Mouse (Mus musculus): ENCODE data around the gene Ankrd11. TPM values are rescaled to one million over a fixed set of nuclear protein-coding genes. Genes with fewer than 3 reads are reported as not detected.
A peak's percentile ranks its signal among the peaks of the same experiment; 100 is the strongest.

Gene Ankrd11
- polyA plus RNA-seq, 1 experiment = 67.5 TPM

DNA sequence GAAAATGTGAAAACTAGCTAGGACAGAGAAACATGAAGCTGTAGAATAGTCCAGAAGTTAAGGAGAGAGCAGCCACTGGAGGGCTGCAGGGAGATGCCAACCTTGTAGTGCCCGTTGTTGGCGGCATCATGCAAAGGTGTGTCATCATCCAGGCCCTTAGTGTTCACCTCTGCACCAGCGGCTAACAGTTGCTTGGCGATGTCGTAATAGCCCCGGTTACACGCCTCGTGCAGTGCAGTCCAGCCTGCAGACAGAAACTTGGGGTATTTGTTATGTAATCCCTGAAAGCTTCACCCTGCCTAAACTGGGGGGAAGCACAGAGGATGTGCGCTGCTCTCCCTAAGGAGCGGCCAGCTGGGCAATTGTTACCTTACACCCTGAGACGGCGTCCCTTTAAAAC lies 143.6 kb downstream of the Ankrd11 start:
- H3K4me1 ChIP-seq (ENCODE audit: control insufficient read depth, insufficient read depth, low read length) = no peaks in the 10 kb centered on the region; the same call in 1 of the 2 replicates
- no peak overlapping the region for H3K4me3 ChIP-seq (replicated peaks; ENCODE audit: extremely low read depth, low read depth, low read length)
- TF ChIP-seq POLR2A (IDR thresholded peaks at IDR 0.05; ENCODE audit: borderline replicate concordance, extremely low read depth, low read depth, low read length) = no peak
- no peak for TF ChIP-seq CTCF (IDR thresholded peaks at IDR 0.05; ENCODE audit: insufficient read depth, low read length)
- 82% methylated on average over 12 of the region's 12 CpGs for WGBS
- no peak for DNase-seq

DNA sequence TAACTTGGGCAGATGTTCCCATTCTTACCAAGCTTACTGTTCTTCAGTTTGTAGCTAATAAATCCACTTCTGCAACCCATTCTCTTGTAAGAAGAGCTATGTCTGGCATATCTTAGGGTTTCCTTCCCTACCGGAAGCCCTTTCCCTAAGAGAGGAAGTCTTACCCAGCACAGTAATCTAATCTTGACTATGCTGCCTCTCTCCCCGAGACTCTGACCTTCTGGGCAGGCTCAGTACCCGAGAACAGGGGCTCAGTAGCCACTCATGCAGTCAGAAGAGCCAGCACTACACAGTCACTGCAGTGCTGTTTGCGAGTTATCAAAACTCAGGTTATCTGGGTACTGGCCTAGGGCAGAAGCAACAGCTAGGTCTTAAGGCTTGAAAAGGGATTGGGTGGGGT lies 144.1 kb downstream of the Ankrd11 start:
- DNase-seq = no peak
- WGBS = 63% methylated on average over 4 of the region's 4 CpGs
- Histone ChIP-seq H3K4me1 (ENCODE audit: control insufficient read depth, insufficient read depth, low read length) (no peaks in the 10 kb centered on the region; the same call in 1 of the 2 replicates), H3K4me3 (replicated peaks; ENCODE audit: extremely low read depth, low read depth, low read length) (no peak overlapping the region)
- TF ChIP-seq POLR2A (IDR thresholded peaks at IDR 0.05; ENCODE audit: borderline replicate concordance, extremely low read depth, low read depth, low read length) = no peak
- no peak for TF ChIP-seq CTCF (IDR thresholded peaks at IDR 0.05; ENCODE audit: insufficient read depth, low read length)

DNA sequence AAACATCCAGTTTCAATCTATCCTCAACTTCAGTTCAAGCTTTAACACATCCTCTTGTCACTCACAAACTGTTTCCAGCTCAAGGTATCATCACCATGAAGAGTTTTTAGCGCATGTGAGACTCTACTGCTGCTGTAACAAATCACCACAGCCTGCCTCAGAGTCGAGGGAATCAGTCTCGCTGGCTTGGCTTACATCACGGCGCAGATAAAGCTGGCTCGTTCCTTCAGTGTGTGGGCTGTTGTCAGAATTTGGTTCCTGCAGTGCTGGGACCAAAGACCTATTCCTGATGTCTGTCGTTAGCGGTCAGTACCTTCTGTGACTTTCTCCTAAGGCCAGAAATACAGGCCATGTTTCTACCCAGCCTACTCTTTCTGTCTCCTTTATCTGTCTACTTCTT lies 144.9 kb downstream of the Ankrd11 start:
- no peak for DNase-seq
- no peak overlapping the region for H3K4me3 ChIP-seq (replicated peaks; ENCODE audit: extremely low read depth, low read depth, low read length)
- WGBS = 87% methylated on average over 8 of the region's 8 CpGs
- no peak for TF ChIP-seq POLR2A (IDR thresholded peaks at IDR 0.05; ENCODE audit: borderline replicate concordance, extremely low read depth, low read depth, low read length)
- TF ChIP-seq CTCF (IDR thresholded peaks at IDR 0.05; ENCODE audit: insufficient read depth, low read length) = no peak
- H3K4me1 ChIP-seq (ENCODE audit: control insufficient read depth, insufficient read depth, low read length) = no peaks in the 10 kb centered on the region; the same call in 1 of the 2 replicates

DNA sequence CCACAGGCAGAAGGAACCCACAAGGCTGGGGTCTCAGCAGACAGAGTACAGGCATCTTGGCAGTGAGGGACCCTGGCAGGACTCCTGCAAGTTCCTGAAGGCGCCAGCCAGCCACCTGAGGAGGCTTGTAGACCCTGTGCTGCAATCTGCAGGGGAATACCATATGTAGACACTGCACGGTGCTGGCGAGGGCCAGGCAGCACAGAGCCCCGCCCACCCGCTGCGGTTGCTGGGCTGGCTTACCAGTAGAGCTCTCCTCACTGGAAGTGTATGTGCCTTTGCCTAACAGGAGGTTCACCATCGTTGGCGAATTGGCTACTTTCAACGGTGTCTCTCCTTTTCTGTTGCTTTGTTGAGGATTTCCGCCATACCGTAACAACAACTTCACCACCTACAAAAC lies 145.8 kb downstream of the Ankrd11 start:
- 90% methylated on average over 11 of the region's 11 CpGs for WGBS
- no peak overlapping the region for H3K4me3 ChIP-seq (replicated peaks; ENCODE audit: extremely low read depth, low read depth, low read length)
- TF ChIP-seq POLR2A (IDR thresholded peaks at IDR 0.05; ENCODE audit: borderline replicate concordance, extremely low read depth, low read depth, low read length) = no peak
- no peak for TF ChIP-seq CTCF (IDR thresholded peaks at IDR 0.05; ENCODE audit: insufficient read depth, low read length)
- no peaks in the 10 kb centered on the region; the same call in 1 of the 2 replicates for H3K4me1 ChIP-seq (ENCODE audit: control insufficient read depth, insufficient read depth, low read length)
- DNase-seq = no peak

DNA sequence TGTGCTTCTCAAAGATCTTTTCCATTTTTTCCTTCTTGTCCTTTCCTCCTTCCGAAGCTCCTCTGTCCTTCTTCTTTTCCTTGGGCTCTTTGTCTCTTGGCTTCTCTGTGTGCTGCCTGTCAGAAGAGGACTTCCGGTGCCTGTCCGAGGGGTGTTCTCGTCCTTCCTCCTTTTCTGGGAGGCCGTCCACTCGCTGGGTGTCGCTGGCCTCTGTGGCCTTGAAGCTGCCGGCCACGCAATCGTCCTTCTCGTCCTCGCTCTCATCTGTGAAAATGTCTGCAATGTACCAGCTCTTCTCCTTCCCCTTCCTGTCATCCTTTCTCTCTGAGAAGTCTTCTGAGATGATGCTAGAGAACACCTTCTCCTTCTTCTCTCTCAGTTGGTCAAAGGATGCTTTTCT lies 148.6 kb downstream of the Ankrd11 start:
- WGBS = 66% methylated on average over 12 of the region's 12 CpGs
- no peak for DNase-seq
- TF ChIP-seq CTCF (IDR thresholded peaks at IDR 0.05; ENCODE audit: insufficient read depth, low read length) (no peak), POLR2A (IDR thresholded peaks at IDR 0.05; ENCODE audit: borderline replicate concordance, extremely low read depth, low read depth, low read length) (no peak)

DNA sequence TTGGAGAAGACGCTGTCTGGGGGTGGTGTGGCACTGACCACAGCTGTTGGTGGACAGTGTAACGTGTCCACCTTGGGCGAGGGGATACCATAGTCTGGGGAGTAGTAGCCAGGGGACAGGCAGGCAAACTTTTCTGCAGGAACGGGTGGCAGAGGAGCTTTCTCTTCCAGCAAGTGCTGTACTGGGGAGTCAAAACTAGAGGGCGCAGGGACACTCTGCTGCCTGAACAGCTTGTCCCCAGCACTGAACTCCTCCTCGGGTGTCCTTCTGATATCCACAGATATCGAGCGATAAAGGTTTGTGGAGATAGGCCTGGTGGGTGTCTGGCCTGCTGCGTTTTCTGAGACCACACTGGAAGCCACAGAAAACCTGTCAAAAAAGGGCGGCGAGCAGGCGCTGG lies 150.6 kb downstream of the Ankrd11 start:
- no peak for TF ChIP-seq POLR2A (IDR thresholded peaks at IDR 0.05; ENCODE audit: borderline replicate concordance, extremely low read depth, low read depth, low read length)
- TF ChIP-seq CTCF (IDR thresholded peaks at IDR 0.05; ENCODE audit: insufficient read depth, low read length) = 0 out of 2 replicates have a peak, but pooled peaks have one; percentile 13
- 82% methylated on average over 12 of the region's 12 CpGs for WGBS
- no peak for DNase-seq
- Histone ChIP-seq H3K4me3 (replicated peaks; ENCODE audit: extremely low read depth, low read depth, low read length) (no peak overlapping the region), H3K4me1 (ENCODE audit: control insufficient read depth, insufficient read depth, low read length) (no peaks in the 10 kb centered on the region)

More for the DNA sequence above, 148.6 kb downstream of the Ankrd11 start:
- Histone ChIP-seq H3K4me3 (replicated peaks; ENCODE audit: extremely low read depth, low read depth, low read length) (no peak overlapping the region), H3K4me1 (ENCODE audit: control insufficient read depth, insufficient read depth, low read length) (no peaks in the 10 kb centered on the region)

DNA sequence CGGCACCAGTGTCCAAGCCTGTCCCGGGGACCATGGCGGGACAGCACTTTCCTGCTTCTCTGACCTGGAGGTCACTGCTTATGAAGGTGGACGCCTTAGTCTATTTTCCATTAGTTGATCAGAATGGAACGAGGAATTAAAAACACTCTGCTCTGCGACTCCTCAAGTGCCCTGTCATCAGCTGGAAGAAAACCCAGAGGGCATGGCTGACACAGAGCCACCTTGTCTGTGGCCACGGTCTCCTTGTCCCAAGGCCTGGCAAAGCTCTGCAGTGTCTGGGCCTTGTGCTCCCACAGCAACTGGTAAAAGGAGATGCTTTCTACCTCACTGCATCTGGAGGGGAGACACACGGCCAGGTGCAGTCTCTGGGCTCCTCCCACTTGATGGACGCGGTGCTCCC lies 158.4 kb downstream of the Ankrd11 start:
- no peak overlapping the region for H3K4me3 ChIP-seq (replicated peaks; ENCODE audit: extremely low read depth, low read depth, low read length)
- no peaks in the 10 kb centered on the region for H3K4me1 ChIP-seq (ENCODE audit: control insufficient read depth, insufficient read depth, low read length)
- 83% methylated on average over 10 of the region's 10 CpGs for WGBS
- DNase-seq = no peak
- no peak for TF ChIP-seq CTCF (IDR thresholded peaks at IDR 0.05; ENCODE audit: insufficient read depth, low read length)
- no peak for TF ChIP-seq POLR2A (IDR thresholded peaks at IDR 0.05; ENCODE audit: borderline replicate concordance, extremely low read depth, low read depth, low read length)

DNA sequence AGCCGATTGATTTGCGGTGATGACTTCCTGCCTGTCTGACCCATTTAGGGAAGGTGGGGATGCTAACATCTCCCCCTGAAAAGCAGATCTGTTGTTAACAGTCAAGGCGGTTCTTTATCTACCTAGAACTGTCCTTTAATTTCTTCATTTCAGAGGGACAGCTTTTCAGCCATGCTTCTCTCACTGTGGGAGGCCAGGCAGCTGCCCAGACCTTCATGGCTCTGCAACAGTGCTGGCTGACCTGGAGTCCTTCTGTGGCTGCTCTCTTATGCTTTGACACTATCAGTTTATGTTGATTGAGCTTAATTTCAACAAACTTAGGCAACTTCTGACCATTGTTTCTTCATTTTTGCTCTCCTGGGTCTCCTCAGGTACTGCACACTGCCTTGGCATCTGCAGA lies 161.8 kb downstream of the Ankrd11 start:
- H3K4me3 ChIP-seq (replicated peaks; ENCODE audit: extremely low read depth, low read depth, low read length) = no peak overlapping the region
- 38% methylated on average over 3 of the region's 3 CpGs for WGBS
- no peak for DNase-seq

DNA sequence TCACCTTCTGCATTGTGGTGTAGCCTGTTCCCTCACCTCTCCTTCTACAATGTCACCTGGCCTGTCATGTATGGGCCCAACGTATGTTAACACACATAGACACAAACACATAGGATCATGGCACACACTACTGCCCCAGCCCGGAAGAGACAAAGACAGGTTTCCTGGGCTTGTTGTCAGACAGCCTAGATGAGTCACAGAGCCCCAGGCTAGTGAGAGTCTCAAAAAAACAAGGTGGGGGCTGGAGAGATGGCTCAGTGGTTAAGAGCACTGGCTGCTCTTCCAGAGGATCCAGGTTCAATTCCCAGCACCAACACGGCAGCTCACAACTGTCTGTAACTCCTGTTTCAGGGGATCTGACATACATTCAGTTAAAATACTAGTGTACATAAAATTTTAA lies 163.8 kb downstream of the Ankrd11 start:
- WGBS = 87% methylated on average over 3 of the region's 3 CpGs
- no peak for TF ChIP-seq POLR2A (IDR thresholded peaks at IDR 0.05; ENCODE audit: borderline replicate concordance, extremely low read depth, low read depth, low read length)
- TF ChIP-seq CTCF (IDR thresholded peaks at IDR 0.05; ENCODE audit: insufficient read depth, low read length) = no peak
- Histone ChIP-seq H3K4me1 (ENCODE audit: control insufficient read depth, insufficient read depth, low read length) (no peaks in the 10 kb centered on the region), H3K4me3 (replicated peaks; ENCODE audit: extremely low read depth, low read depth, low read length) (no peak overlapping the region)
- DNase-seq = no peak

More for the DNA sequence above, 161.8 kb downstream of the Ankrd11 start:
- H3K4me1 ChIP-seq (ENCODE audit: control insufficient read depth, insufficient read depth, low read length) = no peaks in the 10 kb centered on the region
- TF ChIP-seq POLR2A (IDR thresholded peaks at IDR 0.05; ENCODE audit: borderline replicate concordance, extremely low read depth, low read depth, low read length) = no peak
- TF ChIP-seq CTCF (IDR thresholded peaks at IDR 0.05; ENCODE audit: insufficient read depth, low read length) = no peak

DNA sequence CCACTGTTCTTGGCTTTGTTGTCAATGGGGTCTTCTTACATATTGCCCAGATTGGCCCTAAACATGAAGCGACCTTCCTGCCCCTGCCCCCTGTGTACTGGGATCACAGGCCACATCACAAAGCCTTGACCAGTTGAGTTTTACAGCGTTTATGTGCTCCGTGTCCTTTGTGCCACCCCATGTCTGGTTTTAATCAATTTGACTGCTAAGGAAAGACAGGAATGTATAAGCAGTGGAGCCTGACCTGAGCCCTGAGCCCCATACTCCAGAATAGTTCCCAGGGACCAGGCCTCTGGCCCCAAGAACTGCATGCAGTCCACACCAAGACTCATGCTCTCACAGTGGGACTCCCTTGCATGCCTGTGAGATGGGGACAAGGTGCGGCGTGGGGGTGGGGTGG lies 166.9 kb downstream of the Ankrd11 start:
- no peaks in the 10 kb centered on the region for H3K4me1 ChIP-seq (ENCODE audit: control insufficient read depth, insufficient read depth, low read length)
- H3K4me3 ChIP-seq (replicated peaks; ENCODE audit: extremely low read depth, low read depth, low read length) = no peak overlapping the region
- WGBS = 69% methylated on average over 5 of the region's 5 CpGs
- TF ChIP-seq CTCF (IDR thresholded peaks at IDR 0.05; ENCODE audit: insufficient read depth, low read length) (no peak), POLR2A (IDR thresholded peaks at IDR 0.05; ENCODE audit: borderline replicate concordance, extremely low read depth, low read depth, low read length) (no peak)
- DNase-seq = no peak
